Mouse (Mus musculus) layer of hippocampus, postnatal 36 days (tissue): ENCODE results near the gene Gm4981. TPM values are rescaled to one million over a fixed set of nuclear protein-coding genes. Genes with fewer than 3 reads are reported as not detected.
"Not testable (repeated sequence)": the region's sequence is repeated elsewhere in the genome, so short reads cannot be mapped to it uniquely, and the experiment has no call there.

Experiments used
- DNase-seq, 2 experiments: peaks; one replicate each; pipeline ENCODE4 v3.0.0; 2022
- total RNA-seq, 2 experiments: library from RNA; stranded (reverse); gene quantifications; 2 replicates each; pipeline ENCODE4 v1.2.3; 2021

Gene Gm4981
- total RNA-seq, 2 experiments from 2014 or later, result not detected

GRCm38 (mm10) chr10:58221571-58221970 lies 14.9 kb downstream of the Gm4981 start:
- DNase-seq, result not testable (repeated sequence)

- no peak for DNase-seq
These were observed 15.8 kb downstream of the Gm4981 start for GRCm38 (mm10) chr10:58220726-58221125.

- no peak for DNase-seq
These were observed 19.1 kb downstream of the Gm4981 start for GRCm38 (mm10) chr10:58217366-58217765.

GRCm38 (mm10) chr10:58215353-58215752 lies 21.1 kb downstream of the Gm4981 start:
- no peak for DNase-seq

- DNase-seq, result no peak
These were observed 21.6 kb downstream of the Gm4981 start for GRCm38 (mm10) chr10:58214934-58215333.

- no peak for DNase-seq
These were observed 22.0 kb downstream of the Gm4981 start for GRCm38 (mm10) chr10:58214497-58214896.

GRCm38 (mm10) chr10:58212230-58212629 lies 24.3 kb downstream of the Gm4981 start:
- no peak for DNase-seq

GRCm38 (mm10) chr10:58211213-58211612 lies 25.3 kb downstream of the Gm4981 start:
- no peak for DNase-seq

- no peak for DNase-seq
These were observed 26.0 kb downstream of the Gm4981 start for GRCm38 (mm10) chr10:58210514-58210913.

- no peak for DNase-seq
These were observed 26.6 kb downstream of the Gm4981 start for GRCm38 (mm10) chr10:58209710-58210467.

- no peak for DNase-seq
These were observed 29.7 kb downstream of the Gm4981 start for GRCm38 (mm10) chr10:58206639-58207404.

GRCm38 (mm10) chr10:58205986-58206385 lies 30.5 kb downstream of the Gm4981 start:
- DNase-seq, result no peak

Other genes with a start within 250 kb of the Gm4981 start
- gene AW822073, start 11.8 kb downstream of the Gm4981 start, total RNA-seq, result not detected
- not detected for gene Duxf3, start 4.0 kb downstream of the Gm4981 start, total RNA-seq
- 10 to 100 TPM; 74.7 to 78.0 TPM for gene Gcc2, start 18.8 kb upstream of the Gm4981 start, total RNA-seq
- 10 to 100 TPM; 23.3 to 24.4 TPM for gene Lims1, start 86.8 kb upstream of the Gm4981 start, total RNA-seq
- 10 to 100 TPM; 79.7 to 81.9 TPM for gene Ranbp2, start 210.2 kb upstream of the Gm4981 start, total RNA-seq